Comparison of ENCODE assay signal across 8 mouse cellular contexts in genomic region chr3:103392613-103393258, GRCm38 (mm10).
DNase-seq lines count a peak whose midpoint lies in the region; ATAC-seq and TF ChIP-seq lines count a peak whose summit lies in the region.

No protein-coding gene starts in this region.

- WGBS in heart, embryonic 12.5 days, result 6% methylated on average over 3 of the region's 3 CpGs
- WGBS in kidney, postnatal 0 days, result 0% methylated on average over 3 of the region's 3 CpGs
- WGBS in stomach, embryonic 14.5 days, result 4% methylated on average over 3 of the region's 3 CpGs

- no peak overlapping the region for H3K9ac ChIP-seq in heart, embryonic 12.5 days
- no peak overlapping the region for H3K9ac ChIP-seq in kidney, postnatal 0 days (ENCODE audit: low read depth, low read length)
- no peak overlapping the region for H3K9ac ChIP-seq in stomach, embryonic 14.5 days (replicated peaks; ENCODE audit: low read depth, low read length)

- no peak overlapping the region for H3K27ac ChIP-seq in heart, embryonic 12.5 days (ENCODE audit: poor library complexity, severe bottlenecking)
- H3K27ac ChIP-seq in kidney, postnatal 0 days, result no peak overlapping the region
- no peak overlapping the region for H3K27ac ChIP-seq in stomach, embryonic 14.5 days (ENCODE audit: low read length)

- peaks cover 9% of the 10 kb centered on the region for H3K4me1 ChIP-seq in G1E (ENCODE audit: insufficient read depth, low read depth, low read length)
- no peaks in the 10 kb centered on the region; the same call in 1 of the 2 replicates for H3K4me1 ChIP-seq in heart, embryonic 12.5 days (replicated peaks)
- H3K4me1 ChIP-seq in kidney, postnatal 0 days (replicated peaks; ENCODE audit: insufficient read depth, low read length), result no peaks in the 10 kb centered on the region
- peaks cover 37% of the 10 kb centered on the region for H3K4me1 ChIP-seq in megakaryocyte, embryonic 14.5 days
- no peaks in the 10 kb centered on the region for H3K4me1 ChIP-seq in stomach, embryonic 14.5 days (ENCODE audit: control insufficient read depth, insufficient read depth, low read length)

- no peak overlapping the region for H3K4me2 ChIP-seq in heart, embryonic 12.5 days
- no peak overlapping the region for H3K4me2 ChIP-seq in kidney, postnatal 0 days (ENCODE audit: low read length)
- H3K4me2 ChIP-seq in stomach, embryonic 14.5 days (replicated peaks; ENCODE audit: low read depth, low read length), result no peak overlapping the region

- H3K9me3 ChIP-seq in G1E (replicated peaks), result no peaks in the 10 kb centered on the region
- H3K9me3 ChIP-seq in heart, embryonic 12.5 days (replicated peaks), result no peaks in the 10 kb centered on the region
- H3K9me3 ChIP-seq in kidney, postnatal 0 days (replicated peaks; ENCODE audit: low read length), result no peaks in the 10 kb centered on the region
- H3K9me3 ChIP-seq in megakaryocyte, embryonic 14.5 days, result no peaks in the 10 kb centered on the region
- no peaks in the 10 kb centered on the region for H3K9me3 ChIP-seq in stomach, embryonic 14.5 days (ENCODE audit: control insufficient read depth, low read depth, low read length)

- peak; percentile 38 for DNase-seq in adrenal gland, postnatal 10 days
- no peak for DNase-seq in adrenal gland, adult 2 months
- peak; percentile 29 for DNase-seq in G1E (ENCODE audit: low spot score)
- peak; percentile 90 for DNase-seq in kidney, postnatal 0 days (ENCODE audit: low spot score)

- H3K4me3 ChIP-seq in G1E (ENCODE audit: low read depth, low read length), result no peak overlapping the region
- no peak overlapping the region for H3K4me3 ChIP-seq in heart, embryonic 12.5 days
- H3K4me3 ChIP-seq in kidney, postnatal 0 days (replicated peaks; ENCODE audit: low read depth, low read length), result no peak overlapping the region
- H3K4me3 ChIP-seq in megakaryocyte, embryonic 14.5 days (replicated peaks), result peak overlapping the region; percentile 74
- H3K4me3 ChIP-seq in stomach, embryonic 14.5 days (ENCODE audit: low read depth, low read length), result no peak overlapping the region

- no peak for ATAC-seq in G1E (ENCODE audit: extremely low read depth, insufficient number of reproducible peaks, low FRiP score, poor library complexity, severe bottlenecking)
- ATAC-seq in common myeloid progenitor, adult 5-6 weeks (replicated peaks; ENCODE audit: low read depth, poor library complexity, severe bottlenecking), result peak; percentile 83
- peak; percentile 67 for ATAC-seq in heart, embryonic 12.5 days (ENCODE audit: insufficient number of reproducible peaks, low FRiP score)
- ATAC-seq in kidney, postnatal 0 days (replicated peaks; ENCODE audit: low FRiP score, low read depth), result peak; percentile 66
- peak; percentile 76; the same call in 1 of the 2 replicates for ATAC-seq in stomach, embryonic 14.5 days (ENCODE audit: insufficient number of reproducible peaks, insufficient read depth, low FRiP score, low read depth)

- TF ChIP-seq CTCF in G1E (IDR thresholded peaks at IDR 0.05; ENCODE audit: low read depth, low read length), result peak; percentile 89
- peak; percentile 93 for TF ChIP-seq CTCF in kidney, postnatal 0 days (IDR thresholded peaks at IDR 0.05; ENCODE audit: low read depth)

- peaks cover 27% of the 10 kb centered on the region for H3K27me3 ChIP-seq in G1E (ENCODE audit: insufficient read depth, low read length)
- no peaks in the 10 kb centered on the region for H3K27me3 ChIP-seq in heart, embryonic 12.5 days (replicated peaks)
- H3K27me3 ChIP-seq in kidney, postnatal 0 days (ENCODE audit: insufficient read depth, low read length), result no peaks in the 10 kb centered on the region
- H3K27me3 ChIP-seq in megakaryocyte, embryonic 14.5 days (replicated peaks), result peaks cover 12% of the 10 kb centered on the region
- no peaks in the 10 kb centered on the region for H3K27me3 ChIP-seq in stomach, embryonic 14.5 days (ENCODE audit: control insufficient read depth, insufficient read depth, low read length)

- no peaks in the 10 kb centered on the region for H3K36me3 ChIP-seq in G1E (replicated peaks)
- H3K36me3 ChIP-seq in heart, embryonic 12.5 days, result no peaks in the 10 kb centered on the region
- no peaks in the 10 kb centered on the region for H3K36me3 ChIP-seq in kidney, postnatal 0 days (ENCODE audit: insufficient read depth, low read length)
- H3K36me3 ChIP-seq in megakaryocyte, embryonic 14.5 days (replicated peaks; ENCODE audit: low read length), result no peaks in the 10 kb centered on the region
- H3K36me3 ChIP-seq in stomach, embryonic 14.5 days (ENCODE audit: control insufficient read depth, insufficient read depth, low read length), result no peaks in the 10 kb centered on the region
